Mouse (Mus musculus) testis, adult 2 months (tissue): ENCODE measurements at regions not wholly inside any gene's neighbourhood (a gene's known extent, or its start where the extent isn't known, plus 50 kb on each side); places are given as distances from the start of the nearest gene placed in this dataset.

ENCODE experiments used
- H3K27ac ChIP-seq: fragments of 200-500 bp; 2 replicates; pipeline ENCODE4 v1.5.1; 2012; ENCODE audit warnings: low read depth, low read length; ENCODE audit not compliant: control insufficient read depth, insufficient read depth
- H3K27me3 ChIP-seq: fragments of 200-500 bp; 2 replicates; pipeline ENCODE4 v1.6.1; 2012; ENCODE audit warnings: mild to moderate bottlenecking, low read length, moderate library complexity; ENCODE audit not compliant: control insufficient read depth, insufficient read depth
- H3K36me3 ChIP-seq: fragments of 200-500 bp; 2 replicates; pipeline ENCODE4 v1.6.1; 2012; ENCODE audit warnings: mild to moderate bottlenecking, low read length; ENCODE audit not compliant: control insufficient read depth, insufficient read depth
- H3K4me1 ChIP-seq: fragments of 200-500 bp; 2 replicates; pipeline ENCODE4 v1.6.1; 2012; ENCODE audit warnings: low read length; ENCODE audit not compliant: control insufficient read depth, insufficient read depth
- H3K4me3 ChIP-seq: fragments of 200-500 bp; 2 replicates; pipeline ENCODE4 v1.5.1; 2012; ENCODE audit warnings: low read depth, mild to moderate bottlenecking, low read length, moderate library complexity, mixed read lengths; ENCODE audit not compliant: control insufficient read depth
- CTCF ChIP-seq: fragments of 200-500 bp; IDR thresholded peaks from 2 replicates; pipeline ENCODE4 v1.5.1; 2012; ENCODE audit warnings: low read depth, mild to moderate bottlenecking, inconsistent platforms, low read length, moderate library complexity; ENCODE audit not compliant: control insufficient read depth, insufficient read depth, insufficient replicate concordance
- POLR2A ChIP-seq: fragments of 200-500 bp; IDR thresholded peaks from 2 replicates; pipeline ENCODE4 v1.6.1; 2012; ENCODE audit warnings: low read depth, mild to moderate bottlenecking, inconsistent platforms, low read length, moderate library complexity; ENCODE audit not compliant: control insufficient read depth

DNA sequence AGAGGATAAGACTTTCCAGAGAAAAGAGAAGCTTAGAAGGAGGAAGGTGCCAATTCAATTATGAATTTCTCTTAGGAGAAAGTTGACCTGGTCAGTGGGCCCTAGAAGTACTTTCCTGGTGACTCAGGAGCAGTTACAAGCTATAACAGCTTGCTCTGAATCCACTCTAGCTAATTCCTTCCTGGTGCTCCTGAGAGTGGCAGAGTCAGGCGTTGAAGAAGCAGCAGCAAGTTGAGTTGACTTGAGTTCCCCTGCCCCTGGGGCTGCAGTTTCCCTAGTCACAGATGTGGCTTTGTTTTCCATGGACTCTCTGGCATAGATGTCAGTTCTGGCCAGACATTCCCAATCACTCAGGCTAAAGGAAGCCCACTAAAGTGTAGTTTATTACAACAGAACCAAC is 85.9 kb downstream of the Osr1 start:
- no peak overlapping the region for H3K27ac ChIP-seq
- H3K4me1 ChIP-seq, result no peaks in the 10 kb centered on the region
- no peak overlapping the region for H3K4me3 ChIP-seq
- H3K27me3 ChIP-seq, result no peaks in the 10 kb centered on the region
- no peak for TF ChIP-seq POLR2A
- TF ChIP-seq CTCF, result no peak
- no peaks in the 10 kb centered on the region for H3K36me3 ChIP-seq

DNA sequence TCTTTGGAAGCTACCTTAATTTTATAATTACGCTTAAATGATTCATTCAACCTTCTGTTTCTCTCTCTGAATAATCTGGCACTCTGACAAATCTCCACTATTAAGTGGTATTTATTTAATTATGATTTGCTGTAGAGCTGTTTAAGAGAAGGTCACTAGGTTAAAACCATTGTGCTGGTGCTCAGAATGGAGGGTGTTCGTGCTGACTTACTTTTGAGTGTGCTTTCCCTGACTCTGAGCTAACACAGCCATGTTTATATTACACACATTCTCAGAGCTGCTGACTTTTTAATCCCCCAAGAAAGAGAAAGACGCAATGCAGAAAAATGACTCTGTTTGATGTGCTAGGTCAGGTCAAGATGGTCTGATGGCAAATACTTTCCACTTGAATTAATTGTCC is 86.4 kb downstream of the Osr1 start:
- TF ChIP-seq CTCF (no peak), POLR2A (no peak)
- H3K27ac ChIP-seq, result no peak overlapping the region
- no peaks in the 10 kb centered on the region for H3K27me3 ChIP-seq

DNA sequence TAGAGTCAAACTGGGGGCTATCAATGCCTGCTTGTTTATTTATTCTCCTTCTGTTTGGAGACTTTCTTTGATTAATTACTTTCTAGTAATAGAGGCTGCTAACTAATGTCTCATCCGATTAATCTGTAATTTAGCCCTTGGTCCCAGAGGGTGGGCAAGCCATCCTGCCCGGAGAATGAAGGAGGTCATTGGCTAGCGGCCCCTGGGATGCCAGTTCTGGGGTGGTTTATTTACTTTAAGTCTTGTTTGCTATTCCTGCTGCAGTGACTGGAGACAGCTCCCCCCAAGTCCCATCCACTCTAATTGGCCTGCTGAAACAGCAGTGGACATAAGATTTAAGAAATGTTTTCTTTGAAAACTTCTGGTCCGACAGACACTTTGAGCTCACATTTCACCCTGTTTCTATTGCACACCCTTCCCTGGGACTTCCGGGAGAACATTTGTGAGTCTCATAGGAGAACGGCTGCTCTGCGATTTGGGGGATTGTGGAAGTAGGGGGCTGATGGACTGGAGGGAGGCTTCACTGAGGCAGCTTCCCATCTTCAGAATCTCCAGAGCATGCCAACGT is 87.4 kb downstream of the Osr1 start:
- H3K4me1 ChIP-seq, result no peaks in the 10 kb centered on the region
- no peak overlapping the region for H3K4me3 ChIP-seq
- H3K27ac ChIP-seq, result no peak overlapping the region
- H3K36me3 ChIP-seq, result no peaks in the 10 kb centered on the region
- no peaks in the 10 kb centered on the region for H3K27me3 ChIP-seq
- TF ChIP-seq POLR2A, result no peak
- TF ChIP-seq CTCF, result no peak

More for the DNA sequence above, 86.4 kb downstream of the Osr1 start:
- Histone ChIP-seq H3K36me3 (no peaks in the 10 kb centered on the region), H3K4me1 (no peaks in the 10 kb centered on the region), H3K4me3 (no peak overlapping the region)

DNA sequence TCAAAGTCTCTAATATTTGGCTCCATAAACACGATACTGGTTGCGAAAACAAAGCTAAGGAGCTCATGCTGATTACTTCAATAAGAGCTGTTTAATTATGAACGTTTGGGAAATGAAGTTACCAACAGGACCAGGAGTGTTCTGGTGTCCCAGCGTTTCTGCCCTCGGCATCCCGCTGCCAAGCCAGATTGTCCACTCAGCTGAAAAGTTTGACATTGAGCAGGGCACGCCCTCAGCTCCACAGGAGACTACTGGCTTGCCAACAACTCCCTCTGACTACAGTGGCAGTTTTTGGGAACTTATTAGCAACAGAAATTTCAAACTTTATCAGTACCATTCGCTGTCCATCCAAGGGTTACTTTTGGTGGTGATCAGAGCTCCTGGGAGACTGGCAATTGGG is 87.9 kb downstream of the Osr1 start:
- no peak for TF ChIP-seq CTCF
- Histone ChIP-seq H3K27ac (no peak overlapping the region), H3K27me3 (no peaks in the 10 kb centered on the region)

DNA sequence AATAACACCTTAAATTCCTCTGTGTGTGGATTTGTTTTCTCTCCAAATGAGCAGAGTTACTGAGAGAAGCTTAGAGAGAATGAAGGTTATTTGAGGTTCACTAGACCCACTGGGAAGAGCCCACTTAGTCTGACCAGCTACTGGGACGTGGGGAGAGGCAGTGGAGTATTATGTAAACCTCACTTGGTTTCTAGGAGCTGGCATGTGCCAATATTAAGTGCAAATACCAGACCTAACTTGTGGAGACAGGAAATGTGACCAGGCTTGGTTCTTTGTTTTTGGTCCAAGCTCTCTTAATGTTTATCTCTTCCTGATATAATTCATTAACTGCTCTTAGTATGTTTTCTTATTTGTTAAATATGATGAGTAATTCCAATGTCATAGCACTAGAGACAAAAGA is 90.4 kb downstream of the Osr1 start:
- Histone ChIP-seq H3K4me3 (no peak overlapping the region), H3K4me1 (no peaks in the 10 kb centered on the region), H3K27me3 (no peaks in the 10 kb centered on the region), H3K36me3 (no peaks in the 10 kb centered on the region), H3K27ac (no peak overlapping the region)
- TF ChIP-seq CTCF, result no peak
- no peak for TF ChIP-seq POLR2A

More for the DNA sequence above, 87.9 kb downstream of the Osr1 start:
- no peak overlapping the region for H3K4me3 ChIP-seq
- H3K4me1 ChIP-seq, result no peaks in the 10 kb centered on the region
- no peaks in the 10 kb centered on the region for H3K36me3 ChIP-seq

DNA sequence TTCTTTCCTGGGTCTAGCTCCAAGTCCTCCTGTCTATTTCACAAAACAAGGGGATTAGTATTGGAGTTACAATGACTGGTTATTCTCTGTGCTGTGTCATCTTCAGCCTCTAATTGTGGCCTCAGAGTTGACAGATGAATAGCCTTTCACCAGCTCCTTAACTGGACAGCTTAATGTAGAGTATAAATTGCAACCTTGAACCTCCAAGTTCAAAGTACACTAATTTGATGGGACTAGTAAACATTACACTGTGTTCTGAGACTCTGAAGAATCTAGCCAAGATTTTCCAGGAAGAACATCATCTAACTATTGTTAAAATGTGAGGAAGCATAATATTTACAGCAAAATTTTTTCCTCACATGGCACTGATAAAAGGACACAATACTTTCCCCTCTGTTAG is 118.9 kb downstream of the Osr1 start:
- Histone ChIP-seq H3K4me1 (no peaks in the 10 kb centered on the region), H3K36me3 (no peaks in the 10 kb centered on the region), H3K4me3 (no peak overlapping the region), H3K27ac (no peak overlapping the region), H3K27me3 (no peaks in the 10 kb centered on the region)
- TF ChIP-seq POLR2A (no peak), CTCF (no peak)

DNA sequence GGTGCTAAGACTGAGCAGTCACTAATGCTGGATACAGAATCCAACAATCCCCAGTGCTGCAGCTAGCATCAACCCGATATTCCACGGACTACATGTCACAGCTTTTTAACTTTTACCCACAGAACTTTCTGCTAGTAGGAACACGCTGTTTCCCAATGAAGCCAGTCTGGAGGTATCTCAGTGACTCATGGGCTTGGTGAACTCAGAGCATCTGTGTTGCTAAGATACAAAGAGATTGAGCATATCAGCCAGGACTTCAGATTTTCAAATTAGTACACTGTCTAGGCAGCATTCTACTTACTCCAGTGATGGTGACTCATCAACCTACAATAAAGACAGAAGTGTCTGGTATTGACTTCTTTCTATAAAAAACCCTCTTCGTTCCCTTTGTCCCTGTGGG is 119.6 kb downstream of the Osr1 start:
- Histone ChIP-seq H3K4me1 (no peaks in the 10 kb centered on the region), H3K36me3 (no peaks in the 10 kb centered on the region), H3K27ac (no peak overlapping the region), H3K4me3 (no peak overlapping the region), H3K27me3 (no peaks in the 10 kb centered on the region)
- TF ChIP-seq CTCF (no peak), POLR2A (no peak)

DNA sequence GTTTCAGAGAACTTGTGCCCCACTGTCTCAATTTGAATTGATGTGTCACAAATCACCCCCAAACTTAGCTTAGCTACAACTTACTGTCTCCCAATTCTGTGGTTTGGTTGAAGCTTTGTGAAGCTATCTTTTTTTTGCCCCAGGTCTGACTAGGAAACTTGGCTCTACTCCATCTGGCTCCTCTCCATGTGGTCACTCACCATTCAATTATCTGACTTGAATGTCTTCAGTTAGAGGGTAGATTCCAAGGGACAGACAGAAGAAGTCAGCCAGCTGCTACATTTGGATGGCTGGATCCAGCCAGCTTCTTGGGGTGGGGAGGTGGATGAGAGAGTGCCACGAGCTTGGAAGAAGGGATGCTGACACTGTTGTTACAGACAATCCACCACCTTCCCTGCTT is 163.0 kb downstream of the Osr1 start:
- TF ChIP-seq CTCF, result no peak
- no peak for TF ChIP-seq POLR2A
- H3K4me3 ChIP-seq, result no peak overlapping the region

More for the DNA sequence above, 163.0 kb downstream of the Osr1 start:
- Histone ChIP-seq H3K27me3 (no peaks in the 10 kb centered on the region), H3K27ac (no peak overlapping the region), H3K4me1 (no peaks in the 10 kb centered on the region), H3K36me3 (no peaks in the 10 kb centered on the region)
